Mouse (Mus musculus): ENCODE data around the gene Senp1.

DNA sequence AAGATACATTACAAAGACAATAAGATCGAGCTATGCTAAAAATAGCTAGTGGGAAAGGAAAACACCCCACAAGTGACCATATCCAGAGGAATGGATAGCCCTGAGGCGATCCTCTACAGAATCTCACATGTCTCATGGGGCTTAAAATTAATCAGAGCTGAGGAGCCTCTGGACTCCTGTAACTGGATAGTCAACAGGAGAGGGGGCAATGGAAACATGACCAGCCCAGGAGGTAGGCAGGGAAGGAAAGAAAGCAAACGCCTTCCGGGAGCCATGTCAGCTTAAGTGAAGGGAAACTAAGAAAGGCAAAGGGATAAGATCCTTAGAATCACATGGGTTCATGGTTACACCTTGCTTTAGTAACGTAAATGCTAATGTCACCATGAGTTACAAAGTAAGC is 47.3 kb upstream of the Senp1 start:
- TF ChIP-seq POLR2A (IDR thresholded peaks at IDR 0.05; ENCODE audit: borderline replicate concordance, insufficient read depth, low read length) (no peak), CTCF (IDR thresholded peaks at IDR 0.05; ENCODE audit: borderline replicate concordance, insufficient read depth, low read depth, low read length) (no peak)
